Mouse (Mus musculus): ENCODE measurements at regions not wholly inside any gene's neighbourhood (a gene's known extent, or its start where the extent isn't known, plus 50 kb on each side); places are given as distances from the start of the nearest gene placed in this dataset.
"Not testable (repeated sequence)": the region's sequence is repeated elsewhere in the genome, so short reads cannot be mapped to it uniquely, and the experiment has no call there.

DNA sequence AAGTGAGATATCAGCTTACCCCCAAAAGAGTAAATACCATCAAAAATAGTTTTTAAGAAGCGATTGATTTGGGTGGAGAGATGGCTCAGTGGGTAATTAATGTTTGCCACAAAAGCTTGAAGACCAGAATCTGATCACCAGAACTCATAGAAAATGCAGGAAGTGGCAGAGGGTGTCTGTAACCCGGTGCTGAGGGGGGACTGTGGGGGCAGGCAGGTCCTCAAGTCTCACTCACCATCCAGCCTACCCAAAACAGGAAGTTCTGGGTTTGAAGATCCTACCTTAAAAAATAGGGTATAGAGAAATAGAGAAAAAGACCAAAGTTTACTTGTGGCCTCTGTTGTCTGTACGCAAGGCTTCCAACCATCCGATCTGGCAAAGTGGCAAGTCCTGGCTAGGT, 190.3 kb upstream of the Plcz1 start:
- no peak for ATAC-seq (ENCODE audit: low TSS enrichment)

DNA sequence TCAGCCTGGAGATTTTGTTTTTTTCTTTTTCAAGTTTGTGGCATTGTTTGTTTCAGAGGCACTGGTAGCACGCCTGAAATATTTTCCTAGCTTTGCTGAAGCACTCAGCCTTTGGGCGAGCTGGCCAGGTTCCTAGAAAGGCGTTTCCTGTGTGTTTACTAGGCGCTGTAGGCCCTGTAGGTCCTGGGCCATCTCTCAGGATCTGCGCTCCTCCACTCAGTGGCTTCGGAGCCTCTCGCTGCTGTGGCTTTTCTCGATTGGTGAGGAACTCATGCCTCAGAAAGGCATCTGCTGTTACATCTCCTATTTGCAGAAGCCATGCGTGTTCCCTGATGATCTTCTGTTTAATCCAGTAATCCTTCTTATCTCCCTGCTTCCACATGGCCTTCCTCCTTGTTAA, 188.0 kb upstream of the Plcz1 start:
- ATAC-seq (ENCODE audit: low TSS enrichment), result 0 out of 2 replicates have a peak, but pooled peaks have one; percentile 27

DNA sequence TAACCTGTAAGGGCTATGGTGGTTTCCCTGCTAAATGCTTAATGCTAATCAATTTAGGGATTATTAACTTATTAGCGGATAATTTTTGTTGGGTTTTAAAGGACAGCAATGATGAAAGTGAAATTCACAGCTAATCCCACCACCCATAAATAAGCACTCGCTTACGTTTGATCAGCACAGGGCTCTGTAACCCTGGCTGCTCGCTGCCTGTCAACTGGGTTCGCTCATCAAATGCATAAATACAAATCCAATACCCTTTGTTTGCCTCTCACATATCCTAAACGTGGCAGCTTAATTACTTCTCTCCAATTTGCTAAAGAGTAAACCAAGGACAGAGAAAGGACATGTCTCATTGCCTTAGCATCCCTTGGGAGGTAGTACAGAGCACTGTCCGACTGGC, 187.5 kb upstream of the Plcz1 start:
- no peak for ATAC-seq (ENCODE audit: low TSS enrichment)

DNA sequence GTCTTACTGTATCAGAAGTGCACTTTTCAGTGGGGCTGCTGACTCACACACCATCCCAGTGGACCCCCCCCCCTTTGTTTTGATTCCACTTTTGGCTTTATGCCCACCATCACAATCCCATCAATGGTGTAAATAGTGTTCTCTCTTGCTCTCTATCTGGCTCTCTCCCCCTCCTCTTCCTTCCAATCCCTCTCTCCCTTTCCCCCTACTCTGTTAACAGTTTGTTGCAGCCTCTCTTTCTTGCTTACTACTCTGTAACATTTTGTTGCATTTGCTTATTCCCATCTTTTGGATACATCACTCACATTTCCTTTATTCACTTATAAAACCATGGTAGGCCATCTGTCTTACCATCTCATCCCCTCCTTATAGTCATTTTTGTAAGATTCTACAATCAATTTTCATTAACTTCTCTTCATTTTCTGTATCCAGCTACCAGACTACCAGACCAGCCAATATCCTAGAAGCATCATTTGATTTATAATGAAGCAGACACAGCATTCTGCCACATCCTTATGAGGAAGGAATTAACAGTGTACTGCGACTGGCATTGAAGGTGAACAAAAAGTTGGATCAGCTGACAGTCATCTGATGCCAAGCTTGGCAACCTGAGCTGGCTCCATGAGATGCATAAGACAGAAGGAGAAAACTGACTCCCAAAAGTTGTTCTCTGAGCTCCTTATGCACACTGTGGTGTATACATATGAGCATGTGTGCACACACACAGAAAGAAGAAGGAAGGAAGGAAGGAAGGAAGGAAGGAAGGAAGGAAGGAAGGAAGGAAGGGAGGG, 181.5 kb upstream of the Plcz1 start:
- ATAC-seq (ENCODE audit: low TSS enrichment), result no peak; the same call in 1 of the 2 replicates

DNA sequence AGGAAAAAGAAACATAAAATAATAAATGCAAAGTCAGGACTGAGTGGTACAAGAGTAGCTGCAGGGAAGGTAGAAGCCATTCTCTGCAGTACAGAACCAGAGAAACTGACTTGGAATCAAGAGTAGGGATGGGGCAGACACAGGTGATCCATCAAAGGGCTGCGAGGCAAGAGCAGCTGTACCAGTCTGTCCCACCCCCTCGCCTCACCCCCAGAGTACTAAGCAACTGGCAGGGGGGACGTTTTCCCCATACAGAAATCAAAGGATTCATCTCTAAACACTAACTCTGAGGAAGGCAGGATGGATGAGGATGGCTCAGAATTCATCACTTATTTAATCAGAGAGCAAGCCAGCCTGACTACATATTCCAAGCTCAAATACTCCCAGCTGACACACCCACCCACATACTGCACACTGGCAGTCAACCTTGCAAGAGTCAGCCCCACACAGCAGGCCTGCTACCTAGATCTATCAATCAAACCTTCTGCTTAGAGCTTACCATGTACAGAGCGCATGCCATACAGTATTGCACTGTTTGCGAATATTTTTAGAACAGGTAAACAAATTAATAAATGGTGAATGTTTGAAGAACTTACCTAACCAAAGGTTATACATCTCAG, 180.5 kb upstream of the Plcz1 start:
- peak; percentile 90 for ATAC-seq (ENCODE audit: low TSS enrichment)

DNA sequence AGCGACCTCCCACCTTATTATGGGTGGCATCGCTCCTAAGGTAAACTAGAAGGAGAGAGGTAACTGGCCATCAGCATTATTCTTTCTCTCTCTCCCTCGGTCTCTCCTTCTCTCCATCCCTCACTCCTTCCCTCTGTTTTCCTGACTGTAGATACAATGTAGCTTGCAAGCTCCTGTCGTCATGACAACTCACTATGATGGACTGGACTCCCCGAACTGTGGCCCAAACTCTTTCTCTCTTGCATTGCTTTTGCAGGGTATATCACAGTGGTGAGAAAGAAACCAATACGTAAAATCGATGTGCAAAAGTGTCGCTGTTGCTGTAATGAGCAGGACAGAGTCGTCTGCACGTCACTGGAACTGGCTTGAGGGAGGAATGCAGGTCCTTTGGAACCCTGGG, 177.5 kb upstream of the Plcz1 start:
- ATAC-seq (ENCODE audit: low TSS enrichment), result no peak

DNA sequence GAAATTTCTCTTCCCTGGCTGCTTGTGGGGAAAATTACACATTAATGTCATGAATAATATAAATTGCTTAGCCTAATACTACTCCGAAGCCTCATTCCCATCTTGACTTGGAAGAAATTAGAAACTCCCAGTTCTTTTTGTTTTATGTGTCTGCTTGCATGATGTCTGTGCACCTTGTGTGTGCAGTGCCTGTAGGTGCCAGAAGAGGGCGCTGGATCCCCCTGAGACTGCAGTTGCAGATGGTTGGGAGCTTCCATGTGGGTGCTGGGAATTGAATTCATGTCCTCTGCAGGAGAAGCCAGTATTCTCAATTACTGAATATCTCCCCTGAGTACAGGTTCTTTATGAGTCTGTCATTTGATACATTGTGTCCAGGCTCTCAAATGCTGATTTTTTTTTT, 171.1 kb upstream of the Plcz1 start:
- no peak for ATAC-seq (ENCODE audit: low TSS enrichment)

DNA sequence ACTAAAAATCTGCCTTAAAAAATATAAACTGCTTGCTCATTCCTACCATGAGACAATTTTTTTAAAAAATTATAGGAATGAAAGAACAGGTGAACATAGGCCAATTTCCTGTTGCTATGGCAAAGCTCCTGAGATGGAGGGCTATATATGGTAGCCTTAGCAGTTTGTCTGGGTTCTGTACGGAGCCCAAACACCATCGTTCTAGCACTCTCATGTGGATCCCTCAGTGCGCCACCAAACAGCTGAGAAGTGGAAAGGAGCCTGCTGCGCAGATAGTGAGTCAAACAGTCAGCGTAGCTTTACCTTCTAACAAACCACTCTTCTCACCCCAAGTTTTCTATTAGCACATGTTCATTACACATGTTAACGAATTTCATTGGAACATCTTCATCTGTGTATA, 168.9 kb upstream of the Plcz1 start:
- ATAC-seq (ENCODE audit: low TSS enrichment), result peak; percentile 90; the same call in 1 of the 2 replicates

DNA sequence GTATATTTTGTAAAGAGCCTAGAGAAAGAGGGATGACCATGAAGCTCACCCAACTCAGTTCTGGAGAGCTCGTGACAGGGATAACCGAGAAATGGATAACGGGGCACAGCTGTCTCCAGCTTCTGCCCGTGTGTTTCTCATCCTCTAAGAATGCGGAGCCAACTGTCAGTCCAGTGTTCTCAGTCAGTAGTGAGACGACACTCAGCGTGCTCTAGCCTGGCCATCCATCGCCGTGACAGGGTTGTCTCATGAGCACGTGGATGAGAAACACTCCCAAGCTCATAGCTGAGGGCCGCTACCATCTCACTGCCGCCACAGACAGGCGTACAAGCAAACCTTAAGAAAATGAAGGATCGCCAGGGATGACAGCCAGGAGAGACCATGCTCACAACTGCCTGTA, 167.8 kb upstream of the Plcz1 start:
- ATAC-seq (ENCODE audit: low TSS enrichment), result no peak

DNA sequence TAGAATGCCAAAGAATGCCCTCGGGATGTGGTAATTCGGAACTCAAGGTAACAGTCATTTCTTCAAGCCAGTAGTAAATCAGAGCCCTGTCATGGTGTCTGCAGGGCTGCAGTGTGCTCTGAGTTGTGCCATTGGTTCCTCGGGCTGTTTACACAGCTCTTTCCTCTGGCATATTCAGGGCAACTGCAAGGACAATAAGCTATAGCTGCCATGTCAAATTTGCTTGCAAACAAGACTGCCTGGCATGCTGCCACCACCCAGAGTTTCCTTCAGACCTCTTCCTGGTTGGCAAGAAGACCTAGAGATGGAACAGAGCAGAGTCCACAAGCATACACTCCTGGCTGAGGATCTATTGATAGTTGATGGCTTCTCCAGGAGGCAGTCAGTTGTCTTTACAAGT, 167.1 kb upstream of the Plcz1 start:
- ATAC-seq (ENCODE audit: low TSS enrichment), result no peak

DNA sequence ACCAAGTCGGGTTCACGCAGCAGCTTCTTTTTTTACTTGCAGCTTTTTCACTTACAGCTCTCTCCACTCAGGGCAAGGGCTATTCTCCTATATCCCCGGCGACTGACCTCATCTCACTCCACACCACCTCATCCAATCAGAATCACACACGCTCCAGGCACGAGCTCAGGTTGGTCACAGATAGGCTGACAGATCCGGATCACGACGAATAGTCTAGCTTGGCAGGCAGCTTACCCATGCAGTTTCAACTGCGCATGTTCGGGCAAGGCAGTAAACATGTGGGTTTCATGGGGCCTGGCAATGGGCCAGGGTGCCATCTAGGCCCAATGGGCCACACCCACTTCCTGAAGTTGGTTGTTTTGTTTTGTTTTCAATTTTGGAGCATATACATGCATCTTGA, 165.4 kb upstream of the Plcz1 start:
- ATAC-seq (ENCODE audit: low TSS enrichment), result not testable (repeated sequence)

DNA sequence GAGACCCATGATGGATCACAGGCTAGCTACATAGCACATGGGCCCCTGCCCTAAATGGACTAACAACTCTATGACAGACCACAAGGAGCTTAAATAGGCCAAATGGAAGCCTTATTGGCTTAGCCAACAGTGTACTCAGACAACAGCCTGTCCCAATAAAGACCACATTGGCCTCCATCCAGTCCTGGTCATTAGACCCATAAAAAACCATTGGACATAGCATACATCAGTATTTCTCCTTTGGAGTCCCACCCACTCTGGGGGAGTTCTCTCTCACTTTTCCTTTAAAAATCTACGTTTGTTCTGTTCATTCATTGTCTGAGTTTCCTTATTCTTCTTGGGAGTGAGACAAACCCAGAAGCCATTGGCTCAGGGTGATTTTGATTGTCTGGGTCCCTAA, 160.1 kb upstream of the Plcz1 start:
- no peak for ATAC-seq (ENCODE audit: low TSS enrichment)

DNA sequence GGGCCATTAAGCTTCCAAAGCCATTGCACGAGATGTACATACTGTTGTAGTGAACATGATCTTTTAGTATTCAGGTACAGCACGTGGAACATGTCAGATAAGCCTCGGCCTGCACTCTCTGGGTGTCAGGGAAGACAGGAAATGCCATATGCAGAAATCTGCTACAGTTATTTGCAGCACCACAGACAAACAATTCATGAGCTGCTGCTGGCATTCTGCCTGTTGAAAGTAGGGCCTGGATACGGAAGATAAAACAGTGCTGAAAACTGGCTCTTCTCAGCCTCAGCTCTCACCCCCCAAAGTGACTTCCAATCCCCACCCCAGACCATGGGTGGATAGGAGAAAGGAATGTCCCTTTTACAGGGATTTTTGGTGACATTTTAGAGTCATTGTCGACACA, 159.1 kb upstream of the Plcz1 start:
- ATAC-seq (ENCODE audit: low TSS enrichment), result no peak

DNA sequence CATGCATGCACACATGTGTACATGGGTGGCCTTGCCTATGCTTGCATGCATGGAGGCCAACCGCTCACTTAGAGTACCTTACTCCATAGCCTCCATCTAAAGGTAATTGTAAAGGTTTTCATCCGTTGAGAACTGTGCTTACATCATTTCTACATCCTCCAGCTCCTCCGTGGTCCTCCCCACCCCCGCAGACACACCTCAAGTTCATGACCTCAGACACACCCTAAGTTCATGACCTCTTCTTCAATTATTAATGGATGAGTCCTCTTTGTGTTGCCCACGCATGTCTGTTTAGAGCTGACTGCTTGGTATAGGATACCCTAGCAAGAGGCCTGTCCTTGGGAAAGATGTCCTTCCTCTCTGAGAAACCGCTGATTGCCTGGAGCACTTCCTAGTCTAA, 156.8 kb upstream of the Plcz1 start:
- ATAC-seq (ENCODE audit: low TSS enrichment), result no peak

DNA sequence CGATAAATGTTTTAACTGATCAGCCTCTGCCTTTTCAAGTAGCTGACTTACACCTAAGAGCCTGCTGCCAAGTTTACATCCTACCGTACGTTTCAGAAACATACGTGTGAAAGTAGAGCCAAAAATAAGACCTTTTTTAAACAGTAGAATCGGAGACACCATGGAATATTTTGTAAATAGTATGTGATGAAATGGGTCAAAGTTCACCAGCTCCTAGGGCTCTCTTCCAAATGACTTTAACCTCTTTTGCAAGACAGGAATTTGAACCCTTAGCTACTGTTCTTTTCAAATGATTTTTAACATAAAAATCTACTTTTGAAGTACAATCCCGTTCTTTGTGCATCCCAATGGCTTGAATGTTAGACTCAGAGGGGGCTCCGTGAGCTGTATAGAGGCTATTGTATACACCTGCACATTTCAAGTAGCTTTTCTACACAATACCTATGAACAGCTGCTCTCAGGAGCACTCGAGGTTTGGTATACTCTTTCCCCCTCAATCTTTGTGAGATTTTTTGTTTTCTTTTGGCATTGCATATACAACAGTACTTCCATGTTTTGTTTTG, 155.9 kb upstream of the Plcz1 start:
- no peak for ATAC-seq (ENCODE audit: low TSS enrichment)

DNA sequence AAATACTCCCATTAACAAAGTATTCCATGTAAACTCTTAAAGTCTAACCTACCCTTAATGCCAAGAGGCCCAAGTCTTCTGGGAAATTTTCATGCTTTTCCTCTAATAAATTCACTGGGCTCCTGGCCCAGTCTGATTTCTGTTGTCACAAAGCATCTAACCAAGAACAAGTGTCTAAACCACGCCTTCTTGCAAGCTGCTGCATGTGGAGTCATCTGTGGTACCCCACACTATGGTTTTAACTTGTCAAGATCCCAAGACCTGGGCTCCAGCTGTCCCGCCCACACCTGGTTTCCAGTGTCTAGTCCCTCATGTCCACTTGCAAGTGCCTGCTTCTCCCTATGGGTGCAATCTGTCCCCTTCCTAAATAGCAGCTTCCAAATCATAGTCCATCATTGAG, 153.0 kb upstream of the Plcz1 start:
- ATAC-seq (ENCODE audit: low TSS enrichment), result peak; percentile 60

DNA sequence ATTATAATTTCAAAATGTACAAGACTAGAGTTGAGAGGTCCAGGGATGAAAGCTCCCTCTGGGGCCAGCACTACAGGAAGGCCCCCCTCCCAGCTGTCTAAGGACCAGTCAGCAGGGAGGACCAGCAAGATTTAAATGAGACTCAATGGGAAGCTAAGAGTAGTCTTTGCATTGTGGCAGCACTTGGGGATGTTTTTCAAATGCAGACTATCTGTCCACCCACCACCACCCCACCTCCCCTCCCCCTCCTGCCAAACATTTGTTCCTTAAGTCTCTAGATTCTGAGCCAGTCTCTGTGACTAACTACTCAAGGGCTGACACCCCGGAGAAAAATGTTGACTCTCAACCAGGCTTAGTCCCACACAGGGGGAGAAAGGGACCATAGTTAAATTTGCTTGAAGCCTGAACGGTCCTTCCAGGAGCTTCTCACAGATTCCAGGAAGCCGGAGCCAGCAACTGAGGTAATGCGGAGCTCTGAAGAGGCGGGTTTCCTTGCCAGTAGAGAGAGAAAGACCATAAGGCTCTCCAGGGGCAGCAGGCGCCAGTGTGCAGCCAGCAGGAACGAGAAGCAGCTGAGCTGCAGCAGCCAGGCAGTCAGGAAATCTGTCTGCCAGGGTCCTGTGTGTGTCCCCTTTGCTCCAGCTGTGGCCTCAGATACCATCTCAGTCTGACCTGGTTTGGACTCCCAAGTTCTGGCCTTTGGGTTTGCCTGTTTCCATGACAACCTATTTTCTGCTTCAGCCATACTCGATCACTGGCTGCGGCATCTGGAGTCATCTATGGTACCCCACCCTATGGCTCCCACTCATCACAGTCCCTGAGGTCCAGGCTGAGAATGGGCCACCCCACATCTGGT, 152.1 kb upstream of the Plcz1 start:
- peak; percentile 89 for ATAC-seq (ENCODE audit: low TSS enrichment)

DNA sequence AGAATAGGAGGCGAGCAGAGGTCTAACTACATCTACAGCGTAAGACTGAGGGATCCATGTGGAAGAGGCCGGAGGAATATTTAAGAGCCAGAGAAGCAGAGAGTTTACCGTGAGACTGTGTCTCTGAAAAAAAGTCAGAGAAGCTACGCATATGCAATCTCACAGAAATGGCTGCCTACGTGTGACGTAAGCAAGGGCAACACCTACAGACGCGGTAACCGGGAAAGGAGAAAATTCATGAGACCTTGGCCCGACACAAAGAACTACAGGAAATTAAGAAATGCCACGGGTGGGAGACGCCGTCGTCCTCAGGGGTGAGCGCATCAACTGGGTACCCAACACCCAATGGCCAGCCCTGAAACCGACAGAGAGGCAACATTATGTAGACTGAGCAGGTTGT, 151.3 kb upstream of the Plcz1 start:
- ATAC-seq (ENCODE audit: low TSS enrichment), result no peak

DNA sequence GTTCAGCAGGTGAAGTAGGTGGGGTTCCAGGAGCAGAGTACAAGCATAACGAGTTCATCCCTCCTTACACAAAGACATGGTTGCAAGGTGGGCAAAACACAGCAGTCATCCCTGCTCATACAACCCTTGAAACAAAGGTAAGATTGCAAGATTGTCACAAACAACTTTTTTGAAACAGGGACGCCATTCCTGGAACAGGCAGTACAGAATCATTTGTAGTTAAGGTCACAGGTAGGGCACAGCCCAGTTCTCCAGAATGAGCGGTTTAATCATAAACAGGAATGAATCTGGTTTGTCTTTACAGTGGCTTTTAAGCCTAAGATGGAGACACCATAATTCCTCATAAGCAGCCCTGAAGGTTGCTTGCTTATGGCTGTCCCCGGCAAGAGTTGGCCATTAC, 150.1 kb upstream of the Plcz1 start:
- ATAC-seq (ENCODE audit: low TSS enrichment), result no peak

DNA sequence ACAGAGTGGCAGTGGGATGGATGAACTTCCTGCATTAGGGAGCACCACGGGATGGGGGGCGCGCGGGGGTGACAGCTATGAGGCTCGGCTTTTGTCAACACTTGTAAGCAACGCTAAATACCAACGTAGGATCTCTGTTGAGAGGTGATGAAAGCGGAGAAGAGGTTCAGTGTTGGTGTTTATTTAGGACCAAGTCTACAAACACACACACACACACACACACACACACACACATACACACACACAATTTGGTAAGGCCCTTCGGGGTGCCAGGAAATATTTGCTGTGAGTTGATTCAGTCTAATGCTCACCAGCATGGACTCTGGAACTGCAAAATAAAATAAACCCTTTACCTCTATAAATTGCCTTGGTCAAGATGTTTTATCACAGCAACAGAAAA, 148.3 kb upstream of the Plcz1 start:
- no peak for ATAC-seq (ENCODE audit: low TSS enrichment)

DNA sequence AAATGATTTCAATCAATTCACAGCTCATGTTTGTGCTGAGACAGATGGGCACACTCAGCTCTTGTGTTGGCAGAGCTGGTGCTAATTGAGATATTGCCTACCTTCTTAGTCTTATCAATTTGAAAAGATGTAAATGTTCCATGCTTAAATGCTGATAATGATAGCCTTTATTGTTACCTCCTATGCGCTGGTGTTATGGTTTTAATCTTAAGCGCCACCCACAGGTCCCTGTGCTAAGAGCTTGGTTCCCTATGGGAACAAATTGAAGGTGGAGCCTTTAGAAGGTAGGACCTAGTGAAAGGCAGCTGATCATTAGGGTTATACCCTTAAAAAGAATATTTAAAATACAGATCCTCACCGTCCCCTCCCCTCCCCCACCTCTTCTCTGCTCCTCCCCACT, 146.5 kb upstream of the Plcz1 start:
- ATAC-seq (ENCODE audit: low TSS enrichment), result no peak

DNA sequence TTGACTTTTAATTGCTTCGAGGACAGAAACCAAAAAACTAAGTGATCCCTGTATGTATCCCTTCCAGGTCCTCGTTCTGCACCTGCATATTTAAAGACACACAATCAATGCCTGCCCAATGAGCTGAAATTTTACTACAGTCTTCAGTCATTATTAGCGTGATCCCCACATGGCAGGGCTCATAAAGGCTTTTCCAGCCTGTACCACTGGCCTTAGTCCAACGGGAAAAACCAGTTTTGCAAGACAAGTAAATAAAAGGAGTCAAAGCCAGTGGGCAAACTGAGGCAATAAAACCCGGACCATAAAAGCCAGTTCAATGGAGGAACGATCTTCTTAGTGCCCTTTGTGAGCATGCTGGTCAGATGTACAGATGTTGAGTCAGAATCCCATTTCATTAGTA, 145.8 kb upstream of the Plcz1 start:
- ATAC-seq (ENCODE audit: low TSS enrichment), result no peak

Data from frontal cortex, adult (tissue).